Mouse (Mus musculus) R1 (cell line): ENCODE data around the gene Ptpn1.

Source experiments
- DNase-seq: peaks from one replicate; pipeline ENCODE4 v3.0.0-alpha.2; 2018; ENCODE audit warnings: low read depth, low spot score

The Ptpn1 gene

DNA sequence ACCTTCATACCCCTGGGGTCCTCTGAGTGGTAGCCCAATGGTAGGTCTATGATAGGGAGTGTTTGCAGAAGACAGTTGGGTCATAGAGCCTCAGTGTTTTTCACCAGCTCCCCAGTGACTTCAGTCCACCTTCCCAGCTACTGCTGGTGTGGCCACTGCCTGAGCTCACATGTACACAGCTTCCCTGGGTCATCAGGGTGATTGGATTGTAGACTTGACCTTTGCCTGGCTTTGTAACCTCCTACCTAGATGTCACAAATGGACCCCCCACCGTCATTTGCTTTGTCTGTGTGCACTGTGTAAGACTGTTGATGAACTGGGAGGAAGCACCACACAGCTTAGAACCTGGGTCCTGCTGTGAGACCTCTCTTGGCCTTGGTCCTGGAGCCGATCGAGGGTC is 12.3 kb downstream of the Ptpn1 start:
- DNase-seq, result peak; percentile 75

DNA sequence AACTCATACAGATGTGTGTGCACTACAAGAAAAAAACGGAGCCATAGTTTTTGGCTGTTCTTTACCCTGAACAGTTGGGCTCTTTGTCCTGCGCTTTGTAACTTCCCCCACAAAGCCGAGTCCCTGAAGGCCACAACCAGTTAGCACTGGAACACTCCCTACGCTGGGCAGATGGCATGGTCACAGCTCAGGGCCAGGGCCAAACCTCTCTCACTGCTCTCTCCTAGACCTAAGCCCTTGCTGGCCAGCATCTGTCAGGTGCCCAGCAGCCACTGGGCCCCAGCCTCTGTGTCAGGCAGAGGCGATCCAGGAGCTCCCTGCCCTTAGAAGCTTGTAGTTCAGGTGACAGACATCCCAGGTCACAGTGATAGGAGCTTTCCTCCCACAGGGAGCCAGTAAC is 13.6 kb downstream of the Ptpn1 start:
- DNase-seq, result no peak

- DNase-seq, result no peak
Observed at GRCm38 (mm10) chr2:167947251-167947650, 15.4 kb downstream of the Ptpn1 start.

- no peak for DNase-seq
Observed at GRCm38 (mm10) chr2:167948047-167948446, 16.2 kb downstream of the Ptpn1 start.

- DNase-seq, result no peak
Observed at GRCm38 (mm10) chr2:167948557-167948956, 16.7 kb downstream of the Ptpn1 start.

DNA sequence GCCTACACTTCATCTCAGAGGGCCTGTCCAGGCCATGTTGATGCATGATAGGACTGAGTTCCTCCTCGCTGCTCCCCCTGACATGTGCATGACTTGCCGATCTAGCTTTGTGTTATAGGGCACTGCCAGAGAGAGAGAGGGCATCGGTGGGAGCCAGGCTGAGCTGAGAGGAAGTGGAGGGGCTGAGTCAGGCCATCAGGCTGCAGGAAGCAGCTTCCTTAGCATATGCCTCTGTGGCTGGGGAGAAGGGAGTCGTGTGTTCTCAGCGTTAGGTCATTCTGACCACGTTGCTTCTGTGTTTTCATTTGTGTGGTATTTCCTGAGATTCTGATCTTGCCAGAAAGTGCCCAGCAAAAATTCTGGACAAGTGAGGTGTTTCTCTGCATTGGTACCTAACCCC is 17.4 kb downstream of the Ptpn1 start:
- DNase-seq, result no peak

DNA sequence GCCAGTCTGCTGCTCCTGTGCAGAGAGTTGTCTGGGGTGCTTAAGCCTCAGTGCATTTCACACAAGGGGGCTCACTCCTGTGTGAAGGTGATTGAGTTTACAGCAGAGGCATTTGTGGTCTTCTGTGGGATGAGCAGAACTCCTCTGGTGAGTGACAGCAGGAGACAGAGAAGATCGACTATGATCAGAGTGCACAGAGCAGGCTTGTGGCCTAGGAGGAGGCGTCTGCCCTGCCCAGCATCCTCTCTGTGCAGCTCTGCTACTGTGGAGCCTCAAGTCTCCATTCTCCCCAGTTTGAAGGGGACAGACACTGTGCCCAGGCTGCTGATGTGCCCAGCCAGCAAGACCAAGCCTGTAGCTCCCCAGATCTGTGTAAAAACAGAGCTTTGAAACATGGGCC is 18.0 kb downstream of the Ptpn1 start:
- DNase-seq, result no peak

DNA sequence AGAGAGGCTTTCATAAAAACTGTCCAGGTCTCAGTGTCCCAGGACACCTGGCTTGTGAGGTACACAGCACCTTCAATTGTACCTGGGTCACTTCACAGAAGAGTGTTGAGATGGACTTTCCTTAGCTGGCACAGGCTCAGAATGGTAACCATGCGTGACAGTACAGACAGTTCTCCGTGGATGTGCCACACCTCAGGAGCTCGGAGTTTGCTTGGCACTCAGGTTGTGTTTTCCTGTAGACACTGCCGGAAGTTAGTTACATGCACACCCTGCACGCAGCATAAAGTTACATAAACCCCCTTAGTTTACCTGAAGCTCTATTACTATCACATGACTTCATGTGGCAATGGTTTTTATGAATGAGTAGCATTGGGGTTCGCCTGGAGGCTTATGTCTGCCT is 18.8 kb downstream of the Ptpn1 start:
- no peak for DNase-seq

DNA sequence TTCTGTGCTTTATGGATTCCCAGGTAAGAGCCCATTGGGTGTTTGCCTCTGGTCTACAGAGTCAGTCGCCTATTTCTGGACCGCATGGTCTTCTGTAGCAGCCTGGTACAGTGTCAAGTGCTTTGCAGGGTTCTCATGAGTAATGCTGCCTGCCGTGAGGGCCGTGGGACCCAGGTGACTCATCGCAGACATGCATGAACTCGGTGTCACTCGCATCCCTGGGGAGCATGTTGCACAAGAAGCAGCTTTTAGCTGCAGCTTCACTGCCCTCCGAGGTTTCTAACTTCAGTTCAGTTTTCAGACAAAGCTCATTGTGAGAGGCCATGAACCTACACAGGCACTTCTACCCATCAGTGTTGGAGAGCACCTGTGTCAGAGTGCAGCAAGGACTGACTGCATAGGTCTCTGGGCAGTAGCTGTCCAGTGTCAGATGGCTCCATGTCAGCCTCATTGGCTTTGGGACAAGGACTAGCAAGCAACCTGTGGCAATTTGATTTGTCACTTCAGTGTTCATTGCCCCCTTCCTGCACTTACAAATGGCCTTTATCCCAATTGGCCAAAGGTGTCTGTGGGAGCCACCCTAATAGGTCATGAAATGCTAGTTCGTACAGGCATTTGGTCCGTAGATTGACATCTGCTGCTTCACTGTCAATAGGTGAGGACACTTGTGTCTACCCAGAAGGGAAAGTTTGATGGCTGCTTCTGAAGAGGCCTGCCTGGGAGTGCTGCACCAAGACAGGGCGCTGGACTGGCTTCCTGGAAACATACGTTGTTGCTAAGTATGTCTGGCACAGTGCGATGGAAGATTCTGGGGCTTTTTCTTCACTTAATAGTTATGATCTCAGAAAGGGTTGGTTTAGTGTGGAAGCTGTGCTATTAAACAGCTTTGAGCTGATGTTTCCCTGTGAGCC is 19.7 kb downstream of the Ptpn1 start:
- DNase-seq, result no peak

GRCm38 (mm10) chr2:167953819-167954218 is 22.0 kb downstream of the Ptpn1 start:
- DNase-seq, result no peak

GRCm38 (mm10) chr2:167954928-167955327 is 23.1 kb downstream of the Ptpn1 start:
- DNase-seq, result no peak

DNA sequence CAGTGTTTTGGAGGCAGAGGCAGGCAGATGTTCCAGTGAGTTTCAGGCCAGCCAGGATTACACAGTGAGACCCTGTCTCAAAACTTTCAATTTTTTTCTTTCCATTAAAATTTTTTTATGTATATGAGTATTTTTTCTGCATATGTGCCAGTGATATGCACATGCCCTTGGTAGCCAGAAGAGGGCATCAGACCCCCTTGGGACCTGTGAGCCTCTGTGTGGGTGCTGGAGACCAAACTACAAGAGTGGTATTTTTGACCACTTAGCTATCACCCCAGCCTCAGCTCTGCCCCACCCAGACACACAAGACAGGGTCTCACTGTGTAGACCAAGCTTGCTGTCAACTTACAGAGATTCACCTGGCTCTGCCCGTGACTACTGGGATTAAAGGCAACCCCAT is 25.7 kb downstream of the Ptpn1 start:
- DNase-seq, result no peak

GRCm38 (mm10) chr2:167958082-167958788 is 26.4 kb downstream of the Ptpn1 start:
- DNase-seq, result no peak

GRCm38 (mm10) chr2:167958843-167959242 is 27.0 kb downstream of the Ptpn1 start:
- DNase-seq, result no peak

- DNase-seq, result no peak
Observed at GRCm38 (mm10) chr2:167959384-167959911, 27.6 kb downstream of the Ptpn1 start.

- DNase-seq, result no peak
Observed at GRCm38 (mm10) chr2:167959996-167960395, 28.1 kb downstream of the Ptpn1 start.

- no peak for DNase-seq
Observed at GRCm38 (mm10) chr2:167960584-167960983, 28.7 kb downstream of the Ptpn1 start.

DNA sequence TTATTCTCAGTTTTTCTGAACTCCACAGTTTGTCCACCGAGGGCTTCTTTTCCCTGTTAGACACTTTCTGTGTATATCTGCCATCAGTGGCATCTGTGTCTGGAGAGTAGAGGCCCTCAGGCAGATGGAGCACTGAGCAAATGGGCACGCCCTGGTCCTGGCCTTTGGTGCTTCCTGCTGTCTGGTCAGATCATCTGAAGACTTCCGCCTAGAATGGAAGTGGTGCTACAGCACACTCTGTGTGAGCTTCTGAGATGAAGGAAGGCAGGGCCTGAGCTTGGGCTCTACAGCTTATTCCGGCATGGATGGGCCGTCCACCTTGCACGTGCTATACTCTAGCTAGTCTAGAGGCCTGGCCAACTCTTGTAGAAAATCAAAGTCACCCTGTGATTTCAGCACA is 30.5 kb downstream of the Ptpn1 start:
- no peak for DNase-seq

- no peak for DNase-seq
Observed at GRCm38 (mm10) chr2:167963176-167963575, 31.3 kb downstream of the Ptpn1 start.

DNA sequence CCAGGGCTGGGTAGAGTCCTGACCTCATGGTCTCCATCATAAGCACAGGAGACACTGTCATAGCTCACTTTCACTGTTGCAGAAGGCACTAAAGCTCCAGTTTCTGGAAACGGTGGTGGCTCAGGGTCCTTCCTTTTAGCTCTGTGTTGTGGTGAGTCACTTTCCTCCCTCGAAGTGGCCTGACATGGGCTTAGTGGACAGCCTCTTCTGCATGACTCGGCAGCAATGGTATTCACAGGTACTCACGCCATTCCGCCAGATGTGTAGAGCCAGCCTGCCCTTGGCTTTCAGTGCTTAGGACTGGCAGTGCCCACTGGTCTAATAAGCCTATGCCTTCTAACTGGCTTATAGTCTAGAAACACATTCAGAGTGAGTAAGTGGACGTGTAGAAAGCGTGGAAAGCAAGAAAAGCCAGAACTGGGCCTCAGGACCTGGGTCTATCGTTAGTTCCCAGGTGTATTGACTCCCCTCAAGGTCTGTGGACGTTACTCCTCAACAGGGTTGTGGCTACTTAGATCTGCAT is 32.0 kb downstream of the Ptpn1 start:
- DNase-seq, result no peak

- DNase-seq, result no peak
Observed at GRCm38 (mm10) chr2:167964320-167964719, 32.5 kb downstream of the Ptpn1 start.

GRCm38 (mm10) chr2:167965911-167966310 is 34.1 kb downstream of the Ptpn1 start:
- DNase-seq, result no peak
